8 mouse cellular contexts compared by ENCODE assay signal in the genomic region with DNA sequence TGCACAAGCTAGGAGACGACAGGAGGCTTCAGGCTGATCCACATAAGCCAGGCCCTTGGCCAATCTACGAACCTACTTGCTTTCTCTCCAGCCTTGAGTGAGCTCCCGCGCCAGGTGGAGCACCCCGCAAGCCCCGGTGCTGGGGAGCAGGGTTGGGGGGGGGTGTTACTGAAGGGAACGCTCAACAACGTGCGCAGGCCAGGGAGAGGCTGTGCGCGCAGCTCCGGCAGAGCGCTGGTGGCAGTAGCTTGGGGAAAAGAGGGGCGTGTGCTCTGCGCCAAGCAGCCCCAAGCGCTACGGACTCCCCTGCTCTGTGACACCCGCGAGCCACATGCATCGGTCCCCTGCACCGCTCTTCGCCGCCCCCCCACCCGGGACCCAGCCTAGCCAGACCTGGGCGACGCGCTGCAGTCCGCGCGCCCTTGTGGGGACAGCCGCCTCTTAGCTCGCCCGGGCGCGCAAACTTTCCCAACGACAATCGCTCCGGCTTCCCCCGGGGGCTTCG.
A peak's percentile ranks its signal among the peaks of the same experiment; 100 is the strongest.
DNase-seq lines count a peak whose midpoint lies in the region; ATAC-seq lines count a peak whose summit lies in the region.

No protein-coding gene starts in this region.

- peak; percentile 14 to 17 for DNase-seq in left cerebral cortex, adult 18-20 months (ENCODE audit: low spot score in 2 of 2)
- no peak for DNase-seq in left cerebral cortex, adult 11 months (ENCODE audit: low spot score)
- peak; percentile 4 for DNase-seq in c-Kit-positive CD71-negative TER-119-negative erythroid progenitor cells, embryonic 14.5 days (ENCODE audit: low read depth)
- DNase-seq in right cerebral cortex, postnatal 25 days, result peak; percentile 48
- DNase-seq in adipocyte (ENCODE audit: low spot score), result no peak

- H3K27me3 ChIP-seq in forebrain, embryonic 16.5 days (replicated peaks; ENCODE audit: control insufficient read depth, insufficient read depth, low read length), result no peaks in the 10 kb centered on the region
- no peaks in the 10 kb centered on the region for H3K27me3 ChIP-seq in intestine, embryonic 15.5 days (replicated peaks)
- peaks cover 55% of the 10 kb centered on the region for H3K27me3 ChIP-seq in liver, embryonic 15.5 days

- no peak overlapping the region for H3K27ac ChIP-seq in forebrain, embryonic 16.5 days (ENCODE audit: low read length)
- H3K27ac ChIP-seq in intestine, embryonic 15.5 days, result 0 out of 2 replicates have a peak overlapping the region, but pooled peaks have one; percentile 67
- H3K27ac ChIP-seq in liver, embryonic 15.5 days (replicated peaks), result no peak overlapping the region

- H3K4me1 ChIP-seq in forebrain, embryonic 16.5 days (replicated peaks; ENCODE audit: control insufficient read depth, insufficient read depth, low read length), result peaks cover 11% of the 10 kb centered on the region
- H3K4me1 ChIP-seq in intestine, embryonic 15.5 days (replicated peaks), result peaks cover 10% of the 10 kb centered on the region
- 0 out of 2 replicates have a peak, but pooled peaks cover 13% of the 10 kb centered on the region for H3K4me1 ChIP-seq in liver, embryonic 15.5 days (replicated peaks)

- ATAC-seq in forebrain, embryonic 16.5 days, result peak; percentile 69
- ATAC-seq in intestine, embryonic 15.5 days, result peak; percentile 71
- peak; percentile 27; the same call in 1 of the 2 replicates for ATAC-seq in liver, embryonic 15.5 days (ENCODE audit: insufficient read depth)

- under 1% methylated on average over 34 of the region's 40 CpGs for WGBS in forebrain, embryonic 16.5 days
- WGBS in intestine, embryonic 15.5 days, result under 1% methylated on average over 40 of the region's 40 CpGs
- WGBS in liver, embryonic 15.5 days (ENCODE audit: insufficient replicate concordance), result 1% methylated on average over 40 of the region's 40 CpGs

- no peaks in the 10 kb centered on the region for H3K9me3 ChIP-seq in forebrain, embryonic 16.5 days (ENCODE audit: control insufficient read depth, low read length)
- H3K9me3 ChIP-seq in intestine, embryonic 15.5 days, result no peaks in the 10 kb centered on the region
- H3K9me3 ChIP-seq in liver, embryonic 15.5 days (replicated peaks), result no peaks in the 10 kb centered on the region

- H3K4me3 ChIP-seq in forebrain, embryonic 16.5 days (replicated peaks; ENCODE audit: low read length), result peak overlapping the region; percentile 91
- peak overlapping the region; percentile 97 for H3K4me3 ChIP-seq in intestine, embryonic 15.5 days (replicated peaks)
- H3K4me3 ChIP-seq in liver, embryonic 15.5 days (replicated peaks), result peak overlapping the region; percentile 63

- H3K36me3 ChIP-seq in forebrain, embryonic 16.5 days (ENCODE audit: control insufficient read depth, insufficient read depth), result no peaks in the 10 kb centered on the region
- no peaks in the 10 kb centered on the region for H3K36me3 ChIP-seq in intestine, embryonic 15.5 days
- H3K36me3 ChIP-seq in liver, embryonic 15.5 days (replicated peaks), result no peaks in the 10 kb centered on the region

- H3K9ac ChIP-seq in forebrain, embryonic 16.5 days (replicated peaks; ENCODE audit: low read depth, low read length), result peak overlapping the region; percentile 82
- peak overlapping the region; percentile 79 for H3K9ac ChIP-seq in intestine, embryonic 15.5 days
- H3K9ac ChIP-seq in liver, embryonic 15.5 days, result no peak overlapping the region

- H3K4me2 ChIP-seq in forebrain, embryonic 16.5 days (ENCODE audit: low read length), result peak overlapping the region; percentile 68
- peak overlapping the region; percentile 99 for H3K4me2 ChIP-seq in intestine, embryonic 15.5 days (replicated peaks)
- peak overlapping the region; percentile 65 for H3K4me2 ChIP-seq in liver, embryonic 15.5 days

Comparison
In these comparisons a context has a peak if more than half of its experiments do, and no peak if none do; other contexts are left out.
1. DNase-seq: peak in left cerebral cortex, adult 18-20 months (2 of 2), c-Kit-positive CD71-negative TER-119-negative erythroid progenitor cells, embryonic 14.5 days (single experiment) and right cerebral cortex, postnatal 25 days (single experiment); none in left cerebral cortex, adult 11 months (single experiment) and adipocyte (single experiment).
2. Peak in every context shown above with its lines, with median percentiles within 50 percentile points of each other: ATAC-seq, H3K4me2 ChIP-seq and H3K4me3 ChIP-seq.